Mouse (Mus musculus) MEL (cell line): ENCODE results near the gene Orc4. TPM values are rescaled to one million over a fixed set of nuclear protein-coding genes. Genes with fewer than 3 reads are reported as not detected.
"Not testable (repeated sequence)": the region's sequence is repeated elsewhere in the genome, so short reads cannot be mapped to it uniquely, and the experiment has no call there.

ENCODE experiments used
- DNase-seq: peaks from one replicate; pipeline ENCODE4 v3.0.0; 2011; ENCODE audit warnings: low read depth, low spot score
- H3K27ac ChIP-seq: 2 replicates; pipeline ENCODE4 v1.5.1; 2012; ENCODE audit warnings: low read depth, mild to moderate bottlenecking, control low read depth, low read length, moderate library complexity; ENCODE audit not compliant: control insufficient read depth
- H3K27me3 ChIP-seq, 2 experiments: fragments of 150-350 bp in 1 of 2; sonication (generic) in 1 of 2; 2 replicates each; pipeline ENCODE4 v1.6.1; 2012; ENCODE audit warnings: low read length in 2 of 2, mild to moderate bottlenecking in 2 of 2, improper control_type of control experiment in 1 of 2, moderate library complexity in 1 of 2; ENCODE audit not compliant: insufficient read depth in 2 of 2, control insufficient read depth in 1 of 2
- H3K36me3 ChIP-seq, 2 experiments: 2 replicates each; pipeline ENCODE4 v1.6.1; 2012 to 2014; ENCODE audit warnings: low read length in 2 of 2, improper control_type of control experiment in 1 of 2, inconsistent platforms in 1 of 2, mild to moderate bottlenecking in 1 of 2; ENCODE audit not compliant: insufficient read depth in 2 of 2, control insufficient read depth in 1 of 2
- H3K4me1 ChIP-seq, 2 experiments: fragments of 150-350 bp in 1 of 2; sonication (generic) in 1 of 2; 2 replicates each; pipeline ENCODE4 v1.6.1; 2012; ENCODE audit warnings: low read length in 2 of 2, improper control_type of control experiment in 1 of 2, mild to moderate bottlenecking in 1 of 2; ENCODE audit not compliant: insufficient read depth in 2 of 2, control insufficient read depth in 1 of 2
- H3K4me3 ChIP-seq, 2 experiments: fragments of 150-350 bp in 1 of 2; sonication (generic) in 1 of 2; 2 replicates each; pipeline ENCODE4 v1.5.1; 2012; ENCODE audit warnings: low read depth in 2 of 2, low read length in 2 of 2, mild to moderate bottlenecking in 2 of 2, moderate library complexity in 2 of 2, control low read depth in 1 of 2, improper control_type of control experiment in 1 of 2; ENCODE audit not compliant: control insufficient read depth in 1 of 2, insufficient read depth in 1 of 2
- H3K79me2 ChIP-seq: 2 replicates; pipeline ENCODE4 v1.6.1; 2012; ENCODE audit warnings: mild to moderate bottlenecking, low read length, moderate library complexity; ENCODE audit not compliant: control insufficient read depth, poor library complexity, insufficient read depth
- H3K9ac ChIP-seq: 2 replicates; pipeline ENCODE4 v1.6.1; 2012; ENCODE audit warnings: low read depth, mild to moderate bottlenecking, control low read depth, low read length, moderate library complexity; ENCODE audit not compliant: control insufficient read depth, poor library complexity, severe bottlenecking
- H3K9me3 ChIP-seq: fragments of 150-350 bp; sonication (generic); replicated peaks from 2 replicates; pipeline ENCODE4 v1.6.1; 2012; ENCODE audit warnings: mild to moderate bottlenecking, low read length, improper control_type of control experiment, moderate library complexity; ENCODE audit not compliant: insufficient read depth
- BHLHE40 ChIP-seq: IDR thresholded peaks from 2 replicates; pipeline ENCODE4 v1.6.1; 2012; ENCODE audit warnings: low read depth, mild to moderate bottlenecking, inconsistent platforms, low read length, improper control_type of control experiment, borderline replicate concordance
- HCFC1 ChIP-seq: IDR thresholded peaks from 2 replicates; pipeline ENCODE4 v1.6.1; 2012; ENCODE audit warnings: low read depth, mild to moderate bottlenecking, inconsistent platforms, low read length, improper control_type of control experiment, moderate library complexity
- polyA plus RNA-seq, 2 experiments: library from polyadenylated mRNA; stranded (reverse) in 1 of 2; unstranded in 1 of 2; fragments of >175 nt in 1 of 2; fragments of >200 nt in 1 of 2; gene quantifications; 2 replicates each; pipeline versions ENCODE4 v1.2.1 to v1.2.4; 2012; ENCODE audit warnings: low replicate concordance in 2 of 2, low read depth in 1 of 2; ENCODE audit not compliant: insufficient read length in 2 of 2, insufficient read depth in 1 of 2, missing spikeins in 1 of 2
- total RNA-seq: library from RNA; depleted of rRNA; stranded (reverse); fragments of 300-350 nt; gene quantifications from 2 replicates; pipeline ENCODE4 v1.2.3, GENCODE M21; 2012; rRNA removed

The Orc4 gene
- total and polyA plus RNA-seq, 3 experiments = 42.2 to 362 (median 44.8) TPM

GRCm38 (mm10) chr2:48868199-48868913 lies 81.7 kb downstream of the Orc4 start:
- no peaks in the 10 kb centered on the region for H3K27me3 ChIP-seq
- no peak overlapping the region for H3K4me3 ChIP-seq

GRCm38 (mm10) chr2:48865596-48865995 lies 84.5 kb downstream of the Orc4 start:
- not testable (repeated sequence) for H3K79me2 ChIP-seq, H3K27me3 ChIP-seq, H3K9me3 ChIP-seq, H3K9ac ChIP-seq, H3K4me3 ChIP-seq, DNase-seq, H3K36me3 ChIP-seq, H3K27ac ChIP-seq, H3K4me1 ChIP-seq

More at GRCm38 (mm10) chr2:48868199-48868913, 81.7 kb downstream of the Orc4 start:
- Histone ChIP-seq H3K9me3 (no peaks in the 10 kb centered on the region), H3K36me3 (no peaks in the 10 kb centered on the region), H3K4me1 (no peaks in the 10 kb centered on the region), H3K27ac (no peak overlapping the region), H3K79me2 (no peaks in the 10 kb centered on the region), H3K9ac (no peak overlapping the region)
- no peak for TF ChIP-seq BHLHE40
- TF ChIP-seq HCFC1 = no peak
- DNase-seq = no peak

Other genes starting within 250 kb of the Orc4 start
- 1.7 and 2.2 TPM in 2 replicates for gene Acvr2a, start 136.2 kb downstream of the Orc4 start, total RNA-seq
- 1 to 10 TPM in 1 of 2 experiments, not detected in 1; 3.5 TPM for gene Acvr2a, start 136.2 kb downstream of the Orc4 start, polyA plus RNA-seq
- 4.1 and 4.4 TPM in 2 replicates for gene Mbd5, start 769 bp downstream of the Orc4 start, total RNA-seq
- 1 to 10 TPM in 1 of 2 experiments, not detected in 1; 8.7 TPM for gene Mbd5, start 769 bp downstream of the Orc4 start, polyA plus RNA-seq